Mouse (Mus musculus) embryonic facial prominence, embryonic 15.5 days (tissue): Measurements from ENCODE around the gene Tdrd7. TPM values are rescaled to one million over a fixed set of nuclear protein-coding genes. Genes with fewer than 3 reads are reported as not detected.

Experiments used
- ATAC-seq: fragments of 200-750 bp; cut with Nextera tagmentation; 2 replicates; pipeline ENCODE4 v1.8.0; 2017; ENCODE audit warnings: low read depth, moderate TSS enrichment; ENCODE audit not compliant: insufficient number of reproducible peaks, low FRiP score, low TSS enrichment
- H3K27ac ChIP-seq: fragments of 300-500 bp; sonication (generic); replicated peaks from 2 replicates; pipeline ENCODE4 v1.5.1; 2015; ENCODE audit warnings: mild to moderate bottlenecking, inconsistent platforms
- H3K27me3 ChIP-seq: fragments of 300-500 bp; sonication (generic); 2 replicates; pipeline ENCODE4 v1.6.1; 2015; ENCODE audit warnings: inconsistent platforms
- H3K36me3 ChIP-seq: fragments of 300-500 bp; sonication (generic); 2 replicates; pipeline ENCODE4 v1.6.1; 2015; ENCODE audit warnings: mild to moderate bottlenecking, inconsistent platforms
- H3K4me1 ChIP-seq: fragments of 300-500 bp; sonication (generic); 2 replicates; pipeline ENCODE4 v1.6.1; 2015; ENCODE audit warnings: inconsistent platforms
- H3K4me2 ChIP-seq: fragments of 300-500 bp; sonication (generic); replicated peaks from 2 replicates; pipeline ENCODE4 v1.6.1; 2015; ENCODE audit warnings: mild to moderate bottlenecking, inconsistent platforms
- H3K4me3 ChIP-seq: fragments of 300-500 bp; sonication (generic); replicated peaks from 2 replicates; pipeline ENCODE4 v1.5.1; 2015; ENCODE audit warnings: mild to moderate bottlenecking, inconsistent platforms
- H3K9ac ChIP-seq: fragments of 300-500 bp; sonication (generic); 2 replicates; pipeline ENCODE4 v1.6.1; 2015; ENCODE audit warnings: inconsistent platforms
- H3K9me3 ChIP-seq: fragments of 300-500 bp; sonication (generic); replicated peaks from 2 replicates; pipeline ENCODE4 v1.6.1; 2016; ENCODE audit warnings: inconsistent platforms
- WGBS: fragments of 180-500 bp; shearing (Covaris S2); methylation state at CpG from one replicate; pipeline ENCODE4 v1.1.7; 2015; 5-methylcytosine and 5-hydroxymethylcytosine counted together
- polyA plus RNA-seq: library from polyadenylated mRNA; unstranded; fragments of >200 nt; fragmentation: Nextera tagmentation; extraction: Ambion mirVana; gene quantifications from 2 replicates; pipeline ENCODE4 v1.2.1, GENCODE M21; 2015

Tdrd7 gene
- polyA plus RNA-seq, 1 experiment from 2014 or later, result 15.5 TPM

DNA sequence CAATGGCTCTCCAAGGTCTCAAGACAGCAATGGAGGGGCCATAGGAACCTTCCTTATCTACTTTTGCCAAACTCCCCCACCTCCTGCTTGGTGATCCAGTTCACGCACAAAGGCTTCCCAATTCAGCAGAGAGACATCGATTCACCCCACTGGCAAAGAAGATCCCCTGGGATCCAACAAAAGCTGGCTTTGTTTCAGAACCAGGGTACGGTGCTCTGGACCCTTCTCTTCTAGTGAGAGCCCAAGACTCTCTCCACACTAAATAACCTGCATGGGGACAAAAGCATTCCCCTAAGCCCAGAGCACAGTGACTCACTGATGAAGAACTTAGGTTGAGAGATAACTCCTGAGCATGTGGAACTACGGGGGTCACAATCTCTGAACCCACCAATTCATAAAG, 9.9 kb upstream of the Tdrd7 start:
- Histone ChIP-seq H3K4me2 (no peak overlapping the region), H3K36me3 (no peaks in the 10 kb centered on the region), H3K4me1 (no peaks in the 10 kb centered on the region), H3K27me3 (no peaks in the 10 kb centered on the region), H3K9ac (no peak overlapping the region), H3K9me3 (no peaks in the 10 kb centered on the region), H3K27ac (no peak overlapping the region), H3K4me3 (no peak overlapping the region)
- ATAC-seq, result no peak
- 82% methylated on average over 4 of the region's 4 CpGs for WGBS

DNA sequence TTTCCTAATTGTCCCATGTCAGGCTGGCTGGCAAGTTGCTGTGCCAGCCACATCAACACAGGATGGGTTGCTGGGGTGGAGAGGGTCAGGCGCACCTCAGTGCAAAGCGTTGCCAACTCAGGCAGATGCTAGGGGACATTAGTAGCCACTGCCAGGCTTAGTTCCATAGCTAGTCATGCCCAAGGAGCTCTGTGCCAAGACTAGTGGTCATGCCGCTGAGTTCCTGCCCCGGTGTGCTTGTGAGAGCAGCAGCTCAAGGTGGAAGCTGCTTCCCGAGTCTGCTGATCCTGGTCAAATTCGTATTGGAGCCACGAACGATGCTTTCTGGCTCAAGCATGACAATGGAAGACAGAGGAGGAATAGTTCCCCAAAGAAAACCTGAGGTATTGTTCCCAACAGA, 9.0 kb upstream of the Tdrd7 start:
- H3K4me2 ChIP-seq, result no peak overlapping the region
- H3K9ac ChIP-seq, result no peak overlapping the region
- H3K36me3 ChIP-seq, result no peaks in the 10 kb centered on the region
- no peak overlapping the region for H3K27ac ChIP-seq
- no peaks in the 10 kb centered on the region for H3K9me3 ChIP-seq
- H3K4me3 ChIP-seq, result no peak overlapping the region
- no peaks in the 10 kb centered on the region for H3K27me3 ChIP-seq
- no peaks in the 10 kb centered on the region for H3K4me1 ChIP-seq
- no peak for ATAC-seq
- WGBS, result 92% methylated on average over 8 of the region's 8 CpGs

DNA sequence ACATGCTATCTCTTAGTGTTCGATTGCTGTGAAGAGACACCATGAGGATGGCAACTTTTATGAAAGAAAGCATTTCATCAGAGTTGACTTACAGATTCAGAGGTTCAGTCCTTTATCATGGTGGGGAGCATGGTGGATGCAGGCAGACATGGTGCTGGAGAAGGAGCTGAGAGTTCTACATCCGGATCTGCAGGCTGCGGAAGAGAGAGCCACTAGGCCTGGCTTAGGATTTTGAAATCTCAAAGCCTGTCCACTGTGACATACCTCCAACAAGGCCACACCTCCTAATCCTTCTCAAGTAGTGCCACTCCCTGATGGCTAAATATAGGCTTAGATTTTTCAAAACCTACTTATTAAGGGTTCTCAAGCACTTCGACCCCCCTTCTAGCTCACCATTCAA, 8.4 kb upstream of the Tdrd7 start:
- H3K27ac ChIP-seq, result no peak overlapping the region
- no peak overlapping the region for H3K4me3 ChIP-seq
- no peak overlapping the region for H3K9ac ChIP-seq
- H3K4me2 ChIP-seq, result no peak overlapping the region
- no peaks in the 10 kb centered on the region for H3K4me1 ChIP-seq
- no peaks in the 10 kb centered on the region for H3K27me3 ChIP-seq
- no peaks in the 10 kb centered on the region for H3K9me3 ChIP-seq
- WGBS, result 88% methylated on average over 4 of the region's 4 CpGs
- H3K36me3 ChIP-seq, result no peaks in the 10 kb centered on the region
- ATAC-seq, result no peak

DNA sequence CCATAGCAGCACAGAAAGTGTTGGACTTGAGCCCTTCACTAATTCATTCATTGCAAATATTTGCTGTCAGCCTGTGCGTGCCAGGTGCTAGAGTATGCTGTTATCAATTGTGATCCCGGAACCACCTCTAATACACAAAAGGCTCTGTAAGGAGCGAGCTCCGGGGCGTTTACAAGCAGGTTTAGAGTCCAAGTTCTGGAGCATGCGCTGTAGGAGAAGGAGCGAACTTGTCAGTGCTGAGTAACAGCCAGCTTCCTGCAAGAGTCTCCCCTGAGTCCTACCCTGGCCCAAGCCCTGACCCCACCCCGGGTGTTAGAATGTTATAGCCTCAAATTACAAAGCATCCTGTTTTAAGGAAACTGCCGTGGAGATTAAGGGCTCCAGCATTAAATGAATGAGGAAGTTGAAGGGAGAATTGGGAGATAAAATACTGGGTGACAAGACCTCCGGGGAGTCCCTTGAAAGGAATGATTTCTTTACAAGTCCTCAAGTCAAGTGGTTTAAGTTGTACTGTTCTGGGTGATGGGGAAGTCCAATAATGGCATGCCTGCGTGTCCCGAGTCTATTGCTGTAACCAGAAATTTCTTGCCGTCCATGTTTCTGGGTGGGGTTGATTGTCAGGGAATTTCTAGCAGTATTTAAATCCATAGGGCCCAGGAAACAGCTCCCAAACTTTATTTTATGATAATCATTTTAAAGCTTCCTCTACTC, 758 bp downstream of the Tdrd7 start:
- Histone ChIP-seq H3K36me3 (no peaks in the 10 kb centered on the region), H3K4me3 (no peak overlapping the region), H3K4me1 (peaks cover 5% of the 10 kb centered on the region; the same call in 1 of the 2 replicates), H3K4me2 (no peak overlapping the region), H3K9me3 (no peaks in the 10 kb centered on the region), H3K9ac (no peak overlapping the region), H3K27me3 (no peaks in the 10 kb centered on the region; the same call in none of the 2 replicates), H3K27ac (no peak overlapping the region)
- WGBS, result 29% methylated on average over 13 of the region's 13 CpGs
- no peak for ATAC-seq

DNA sequence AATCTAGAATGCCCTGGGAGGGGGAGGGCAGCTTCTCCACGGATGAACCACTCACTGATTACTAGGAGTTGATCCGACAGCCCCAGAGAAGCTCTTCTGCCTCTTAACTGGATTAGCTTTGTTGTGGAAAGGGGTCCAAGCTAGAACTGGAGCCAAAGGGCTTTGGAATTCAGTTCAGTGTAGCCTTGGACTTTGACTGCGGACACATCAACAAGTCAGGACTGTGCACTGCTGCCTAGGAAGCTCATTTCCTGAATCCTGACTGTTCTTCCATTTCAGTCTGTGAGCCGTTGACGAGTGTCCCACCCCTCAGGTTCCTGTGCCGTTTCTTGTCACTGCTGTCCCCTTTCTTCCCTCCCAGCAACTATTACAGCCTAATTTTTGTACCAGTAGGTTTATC, 1.6 kb downstream of the Tdrd7 start:
- Histone ChIP-seq H3K27ac (no peak overlapping the region), H3K27me3 (no peaks in the 10 kb centered on the region; the same call in none of the 2 replicates), H3K36me3 (no peaks in the 10 kb centered on the region), H3K9me3 (no peaks in the 10 kb centered on the region), H3K4me3 (no peak overlapping the region), H3K4me2 (no peak overlapping the region), H3K4me1 (peaks cover 5% of the 10 kb centered on the region; the same call in 1 of the 2 replicates), H3K9ac (no peak overlapping the region)
- WGBS, result 12% methylated on average over 6 of the region's 6 CpGs
- ATAC-seq, result no peak

DNA sequence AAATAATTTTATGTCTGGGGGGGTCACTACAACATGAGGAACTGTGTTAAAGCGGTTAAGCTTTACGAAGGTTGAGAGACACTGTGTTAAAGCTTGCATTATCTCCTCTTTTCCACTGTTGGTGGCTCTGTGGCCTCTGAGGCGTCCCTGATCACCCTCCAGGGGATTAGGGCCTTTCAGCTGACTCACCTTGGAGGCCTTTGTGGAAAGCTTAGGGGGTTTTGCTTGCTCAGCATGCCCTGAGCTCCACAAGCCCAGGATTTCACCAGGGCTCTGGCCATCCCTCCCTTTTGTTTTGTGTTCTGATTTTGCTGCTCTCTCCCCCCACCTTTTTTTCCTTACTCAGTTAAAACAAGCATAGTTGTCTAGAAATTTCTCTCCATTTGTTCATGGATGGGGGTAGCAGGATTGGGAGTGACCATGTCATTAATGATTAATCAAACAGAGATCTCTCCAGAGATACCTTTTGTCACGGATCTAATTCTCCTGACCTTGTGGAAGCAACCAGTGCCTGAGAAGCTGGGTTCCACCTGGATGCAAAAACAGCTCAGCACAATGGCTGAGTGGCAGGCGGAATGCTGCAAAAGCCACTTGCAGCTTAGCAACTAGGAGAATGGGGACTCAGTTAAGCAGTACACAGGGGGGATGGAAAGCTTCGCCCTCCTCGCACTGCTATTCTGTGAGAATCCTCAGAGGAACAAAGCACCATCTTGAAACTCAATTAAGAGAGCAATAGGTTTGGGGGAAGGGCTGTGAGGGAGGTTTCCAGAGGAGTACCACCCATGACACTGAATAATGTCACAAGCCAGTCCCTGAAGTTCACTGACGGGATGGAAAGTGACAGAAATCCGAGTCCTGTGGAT, 2.6 kb downstream of the Tdrd7 start:
- no peak for ATAC-seq
- Histone ChIP-seq H3K9me3 (no peaks in the 10 kb centered on the region), H3K9ac (no peak overlapping the region), H3K36me3 (no peaks in the 10 kb centered on the region), H3K27me3 (no peaks in the 10 kb centered on the region; the same call in none of the 2 replicates), H3K4me3 (no peak overlapping the region), H3K4me2 (no peak overlapping the region), H3K4me1 (peaks cover 7% of the 10 kb centered on the region; the same call in 1 of the 2 replicates), H3K27ac (no peak overlapping the region)
- 46% methylated on average over 9 of the region's 9 CpGs for WGBS

DNA sequence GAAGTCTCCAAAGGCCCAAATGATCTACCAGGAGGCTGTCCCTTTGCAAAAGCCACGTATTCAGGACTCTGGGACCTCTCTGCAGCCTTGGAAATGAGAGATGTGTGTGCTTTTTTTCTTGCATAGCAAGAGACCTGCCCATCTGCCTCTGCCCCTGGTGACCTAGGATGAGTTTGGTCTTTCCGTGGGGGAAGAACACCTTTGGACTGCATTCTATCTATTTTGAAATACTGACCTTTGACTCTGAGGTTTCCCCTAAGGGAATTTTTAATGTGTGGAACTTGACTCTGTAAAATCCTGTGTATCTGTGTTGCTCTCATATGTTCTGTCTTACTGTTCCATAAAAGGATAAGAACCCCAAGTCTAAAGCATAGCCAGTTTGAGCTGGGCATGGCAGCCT, 3.9 kb downstream of the Tdrd7 start:
- Histone ChIP-seq H3K4me3 (no peak overlapping the region), H3K27me3 (peaks cover 8% of the 10 kb centered on the region), H3K36me3 (no peaks in the 10 kb centered on the region), H3K9ac (no peak overlapping the region), H3K27ac (no peak overlapping the region), H3K9me3 (no peaks in the 10 kb centered on the region), H3K4me1 (peaks cover 13% of the 10 kb centered on the region; the same call in 1 of the 2 replicates), H3K4me2 (no peak overlapping the region)
- WGBS, result 39% methylated on average over 2 of the region's 2 CpGs
- ATAC-seq, result no peak

DNA sequence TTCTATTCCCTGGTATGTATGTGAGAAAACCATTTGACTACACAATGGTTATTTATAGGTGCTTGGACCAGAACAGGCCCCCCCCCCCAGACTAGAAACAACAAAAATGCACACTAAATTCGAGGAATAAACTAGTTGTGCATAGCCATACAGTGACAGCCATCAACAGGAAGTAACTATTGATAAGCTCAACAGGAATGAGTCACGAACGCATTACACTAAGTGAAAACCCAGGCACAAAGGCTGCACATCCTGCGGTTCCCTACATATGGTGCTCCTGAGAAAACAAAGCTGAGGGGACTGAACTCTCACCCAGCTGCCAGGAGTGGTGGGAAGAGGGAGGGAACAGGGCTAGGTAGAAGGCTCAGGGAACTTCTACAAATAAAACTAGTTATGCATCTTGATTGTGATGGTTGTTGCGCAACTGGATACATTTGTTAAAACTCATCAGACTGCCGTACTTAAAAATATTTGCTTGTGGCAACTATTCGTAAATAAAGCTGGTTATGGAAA, 5.0 kb downstream of the Tdrd7 start:
- Histone ChIP-seq H3K36me3 (no peaks in the 10 kb centered on the region), H3K9me3 (no peaks in the 10 kb centered on the region), H3K4me2 (no peak overlapping the region), H3K4me3 (no peak overlapping the region), H3K9ac (no peak overlapping the region), H3K27me3 (peaks cover 13% of the 10 kb centered on the region), H3K27ac (no peak overlapping the region), H3K4me1 (peaks cover 13% of the 10 kb centered on the region; the same call in 1 of the 2 replicates)
- 59% methylated on average over 7 of the region's 7 CpGs for WGBS
- ATAC-seq, result no peak

DNA sequence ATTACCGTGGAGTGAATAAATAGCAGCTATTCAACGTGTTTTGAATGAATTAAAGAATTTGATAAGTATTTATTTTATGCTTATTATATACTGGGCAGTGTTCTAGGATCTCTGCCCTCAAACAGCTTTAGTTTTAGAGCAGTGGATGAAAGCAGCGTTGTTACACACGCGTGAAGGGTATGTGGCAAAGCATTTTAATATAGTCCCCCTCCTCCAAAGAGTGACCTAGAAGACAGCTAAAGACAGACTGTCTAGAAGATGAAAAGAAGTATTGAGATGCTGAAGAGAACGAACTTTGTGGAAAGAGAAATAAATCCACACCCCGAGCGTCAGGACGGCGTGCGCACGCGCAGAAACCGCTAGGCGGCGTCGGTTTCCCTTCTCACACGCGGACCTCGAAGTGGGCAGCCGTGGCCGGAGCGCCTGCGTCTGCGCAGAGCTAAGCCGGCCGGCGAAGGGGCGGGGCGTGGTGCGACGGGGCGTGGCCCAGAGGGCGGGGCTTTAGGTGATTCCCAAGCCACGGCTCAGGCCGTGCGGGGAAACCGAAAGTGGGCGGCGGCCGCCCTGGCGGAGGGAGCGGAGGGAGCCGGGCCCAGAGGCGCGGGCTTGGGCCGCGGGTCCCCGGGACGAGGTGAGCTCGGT, 6.8 kb downstream of the Tdrd7 start:
- Histone ChIP-seq H3K27me3 (peaks cover 13% of the 10 kb centered on the region), H3K27ac (peak overlapping the region; percentile 51), H3K4me1 (peaks cover 8% of the 10 kb centered on the region; the same call in 1 of the 2 replicates), H3K4me2 (peak overlapping the region; percentile 94), H3K9me3 (no peaks in the 10 kb centered on the region), H3K4me3 (peak overlapping the region; percentile 85), H3K9ac (peak overlapping the region; percentile 64), H3K36me3 (no peaks in the 10 kb centered on the region)
- peak; percentile 98 for ATAC-seq
- 2% methylated on average over 51 of the region's 51 CpGs for WGBS

DNA sequence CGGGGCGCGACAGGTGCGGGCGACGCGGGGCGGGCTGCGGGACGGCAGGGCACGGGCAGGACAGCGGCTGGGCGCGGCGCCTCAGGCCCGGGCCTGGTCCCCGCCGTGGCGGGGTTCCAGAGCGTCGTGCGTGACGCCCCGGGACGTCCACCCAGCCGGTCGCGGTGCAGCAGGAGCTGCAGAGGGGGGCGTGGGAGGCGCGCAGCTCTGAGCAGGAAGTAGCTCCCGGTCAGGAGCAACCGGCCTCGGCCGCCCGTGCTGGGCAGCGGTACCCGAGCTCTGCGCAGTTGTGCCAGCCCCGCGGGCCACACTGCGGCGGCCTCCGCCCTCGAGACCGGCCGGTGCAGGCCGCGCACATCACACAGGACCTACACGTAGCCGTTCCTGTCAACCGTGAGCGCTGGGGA, 7.3 kb downstream of the Tdrd7 start:
- under 1% methylated on average over 50 of the region's 53 CpGs for WGBS
- peak; percentile 80 for ATAC-seq
- Histone ChIP-seq H3K9me3 (no peaks in the 10 kb centered on the region), H3K4me3 (peak overlapping the region; percentile 85), H3K27ac (peak overlapping the region; percentile 51), H3K4me1 (peaks cover 8% of the 10 kb centered on the region; the same call in 1 of the 2 replicates), H3K36me3 (no peaks in the 10 kb centered on the region), H3K27me3 (peaks cover 13% of the 10 kb centered on the region), H3K4me2 (peak overlapping the region; percentile 94), H3K9ac (peak overlapping the region; percentile 64)

DNA sequence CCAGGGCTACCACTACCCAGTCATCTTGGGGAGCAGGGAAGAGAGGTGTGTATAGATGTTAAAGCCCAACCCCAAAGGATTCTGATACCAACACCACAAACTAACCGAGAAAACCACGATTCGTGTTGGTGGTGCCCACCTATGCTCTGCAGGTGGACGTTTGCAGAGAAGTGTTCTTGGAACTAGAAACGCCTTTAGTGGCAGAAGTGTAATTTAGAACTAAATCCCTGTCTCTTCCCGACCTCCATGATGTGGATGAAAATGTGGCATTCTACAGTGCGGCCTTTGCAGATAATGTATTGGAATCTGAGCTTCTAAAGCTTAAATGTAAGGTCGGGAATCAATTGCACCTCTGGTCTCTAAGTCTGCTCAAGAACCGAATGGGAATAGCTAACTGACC, 7.8 kb downstream of the Tdrd7 start:
- 21% methylated on average over 9 of the region's 9 CpGs for WGBS
- Histone ChIP-seq H3K36me3 (no peaks in the 10 kb centered on the region), H3K9me3 (no peaks in the 10 kb centered on the region), H3K4me2 (peak overlapping the region; percentile 94), H3K27ac (no peak overlapping the region), H3K4me3 (peak overlapping the region; percentile 85), H3K9ac (peak overlapping the region; percentile 64; the same call in 1 of the 2 replicates), H3K27me3 (peaks cover 13% of the 10 kb centered on the region; the same call in 1 of the 2 replicates), H3K4me1 (peaks cover 8% of the 10 kb centered on the region; the same call in 1 of the 2 replicates)
- ATAC-seq, result no peak
